Mouse (Mus musculus): Measurements from ENCODE around the gene Adra1b.

Gene Adra1b

DNA sequence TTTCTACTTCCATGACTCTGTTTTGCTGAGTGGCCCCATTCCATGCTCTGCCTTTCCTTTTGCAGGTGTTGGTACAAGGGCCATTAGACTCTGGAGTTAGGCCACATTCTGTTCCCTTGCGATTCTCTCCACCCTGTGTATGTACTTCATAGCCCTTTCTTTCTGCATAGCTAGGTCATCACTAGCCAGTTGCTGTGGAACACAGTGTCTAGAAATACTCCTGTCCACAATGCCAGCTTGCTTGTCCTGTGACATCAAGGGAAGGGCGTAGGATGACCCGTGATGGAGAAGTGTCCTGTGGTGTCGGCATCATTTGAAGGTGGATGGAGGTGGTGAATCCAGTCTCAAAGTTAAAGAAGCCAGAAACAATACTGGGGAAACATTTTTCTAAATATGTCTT, 74.2 kb downstream of the Adra1b start:
- in situ Hi-C loops (cut with MboI; ENCODE audit: unreplicated experiment in 2 of 2): no loop called here

DNA sequence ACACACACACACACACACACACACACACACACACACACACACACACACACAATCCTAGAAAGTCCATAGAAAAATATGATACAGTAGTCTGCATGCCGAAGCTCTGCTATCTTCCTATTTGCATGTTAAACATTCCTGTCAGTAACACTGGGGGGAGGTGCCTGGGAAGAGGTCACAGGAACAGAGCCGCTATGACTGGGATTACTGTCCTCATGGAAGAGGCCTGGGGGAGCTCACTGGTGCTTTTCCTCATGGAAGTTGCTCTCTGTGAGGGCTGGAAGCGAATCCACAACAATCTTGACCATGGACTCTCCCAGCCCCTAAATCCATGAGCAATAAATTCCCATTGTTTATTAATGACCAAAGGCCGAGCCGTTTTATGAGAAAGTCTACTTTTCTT, 77.7 kb downstream of the Adra1b start:
- in situ Hi-C loops (cut with MboI; ENCODE audit: unreplicated experiment in 2 of 2): no loop called here

DNA sequence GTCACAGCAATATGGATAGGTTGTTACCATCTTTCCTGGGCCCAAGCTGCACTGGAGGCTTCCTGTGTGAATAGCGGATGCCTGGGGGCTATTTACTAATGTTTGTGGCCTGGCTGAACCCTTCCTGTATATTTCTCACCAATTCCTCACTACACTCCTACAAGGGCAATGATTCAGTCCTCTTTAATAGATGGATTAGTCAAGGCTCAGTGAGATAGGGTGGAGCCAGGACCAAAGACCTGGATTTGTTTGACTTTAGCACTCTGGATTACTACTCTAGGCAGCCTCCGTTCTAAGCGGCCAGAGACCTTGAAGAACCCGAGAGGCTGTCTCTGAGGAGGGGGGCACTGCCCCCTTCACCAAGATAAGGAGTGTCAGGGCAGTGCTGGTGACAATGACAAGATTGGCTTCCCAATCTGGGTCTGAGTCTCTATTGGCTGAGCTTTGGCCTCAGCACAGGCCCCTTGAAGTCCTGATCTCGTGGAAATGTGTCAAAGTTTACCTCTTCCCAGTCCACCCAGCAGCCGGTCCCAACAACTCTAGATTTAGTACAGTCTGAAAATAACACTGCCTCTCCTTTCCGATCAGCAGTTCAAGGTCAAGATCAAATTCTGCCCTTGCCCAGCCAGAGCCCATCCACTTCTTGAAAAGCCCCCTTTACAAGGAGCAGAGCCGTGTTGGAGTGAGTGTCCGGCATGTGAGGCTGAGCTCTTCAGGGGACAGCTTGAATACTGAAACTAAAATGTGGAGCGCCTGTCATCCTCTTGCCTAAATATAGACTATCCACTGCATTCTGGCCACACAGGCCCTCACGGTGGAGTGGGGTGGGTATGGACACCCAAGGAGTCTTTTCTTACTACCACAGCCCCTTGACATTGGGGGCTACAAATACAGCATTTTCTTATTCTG, 80.2 kb downstream of the Adra1b start:
- in situ Hi-C loops (cut with MboI; ENCODE audit: unreplicated experiment in 2 of 2): no loop called here

DNA sequence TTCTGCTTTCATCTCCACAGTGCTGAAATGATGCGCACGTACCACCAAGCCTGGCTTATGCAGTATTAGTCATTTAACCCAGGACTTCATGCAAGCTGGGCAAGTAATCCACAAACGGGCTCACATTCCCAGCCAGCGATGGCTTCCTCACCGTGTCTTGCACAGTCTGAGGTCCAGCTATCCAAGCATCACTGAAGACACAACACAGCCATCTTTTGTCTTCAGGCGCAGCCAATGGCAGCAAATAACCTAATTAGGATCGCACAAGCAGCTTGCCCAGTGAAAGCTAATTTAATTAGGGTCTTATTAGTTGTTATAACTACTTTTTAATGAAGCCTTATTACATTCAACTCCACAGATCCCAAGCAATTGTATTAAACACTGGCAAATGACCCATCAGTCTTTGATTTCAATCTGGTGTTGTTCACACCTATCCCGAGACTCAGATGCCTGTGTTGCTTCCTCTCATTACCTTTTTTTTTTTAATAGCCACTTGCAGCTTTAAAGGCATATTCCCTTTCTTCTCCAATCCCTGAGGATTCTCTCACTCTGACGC, 83.6 kb downstream of the Adra1b start:
- in situ Hi-C loops (cut with MboI; ENCODE audit: unreplicated experiment in 2 of 2): no loop called here

DNA sequence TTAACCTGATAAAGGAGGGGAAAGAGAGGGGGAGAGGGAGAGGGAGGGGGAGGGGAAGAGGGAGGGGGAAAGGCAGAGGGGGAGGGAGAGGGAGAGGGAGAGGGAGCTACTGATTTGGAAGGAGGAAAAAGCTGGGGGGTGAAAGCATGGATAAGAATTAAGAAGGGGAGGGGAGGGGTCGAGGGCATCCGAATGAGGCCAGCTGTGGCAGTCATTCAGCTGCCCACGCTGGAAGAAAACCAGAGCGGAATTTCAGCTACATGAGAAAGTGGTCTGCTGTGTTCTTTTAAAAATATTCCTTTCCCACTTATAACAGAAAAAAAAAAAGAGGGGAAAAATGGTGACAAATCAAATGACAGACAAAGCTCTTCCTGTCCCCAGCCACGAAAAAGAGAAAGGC, 88.5 kb downstream of the Adra1b start:
- in situ Hi-C loops (cut with MboI; ENCODE audit: unreplicated experiment in 2 of 2): no loop called here

DNA sequence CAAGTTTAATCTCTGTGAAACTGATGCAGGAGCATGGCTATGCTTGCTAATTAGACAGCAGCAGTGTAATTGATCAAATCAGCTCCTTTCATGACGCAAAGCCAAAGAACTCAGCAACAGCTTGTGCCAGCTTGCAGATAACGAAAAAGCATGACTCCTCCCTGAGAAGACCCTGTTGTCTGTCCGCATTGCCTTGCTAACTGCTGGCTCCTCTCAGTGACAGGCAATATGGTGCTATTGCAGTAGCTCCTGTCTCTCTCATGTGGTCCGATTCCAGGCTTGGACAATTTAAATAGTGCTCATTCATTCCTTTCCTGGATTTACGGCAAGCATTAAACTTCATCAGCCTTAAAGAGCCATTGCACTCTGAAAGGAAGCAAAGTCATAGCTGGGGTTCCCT, 93.3 kb downstream of the Adra1b start:
- in situ Hi-C loops (cut with MboI; ENCODE audit: unreplicated experiment in 2 of 2): no loop called here

DNA sequence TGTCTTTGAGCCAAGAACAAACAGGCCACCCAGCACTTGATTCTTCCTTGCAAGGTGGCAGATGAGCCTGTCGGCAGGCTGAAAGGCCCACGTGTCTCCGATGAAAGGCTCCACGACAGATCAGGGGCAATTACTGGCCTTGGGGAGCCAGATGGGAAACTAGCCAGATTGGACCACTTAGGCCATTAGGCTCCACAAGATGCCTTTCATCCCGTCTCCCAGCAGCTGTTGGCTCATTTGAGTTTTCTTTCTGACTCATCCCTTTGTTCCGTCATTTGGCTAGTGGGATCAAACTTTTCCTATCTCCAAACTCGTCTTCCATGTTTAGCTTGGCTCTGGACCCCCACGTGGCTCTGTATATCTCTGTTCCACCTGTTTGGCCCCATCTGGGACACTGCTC, 105.0 kb downstream of the Adra1b start:
- in situ Hi-C loops (cut with MboI; ENCODE audit: unreplicated experiment in 2 of 2): no loop called here

DNA sequence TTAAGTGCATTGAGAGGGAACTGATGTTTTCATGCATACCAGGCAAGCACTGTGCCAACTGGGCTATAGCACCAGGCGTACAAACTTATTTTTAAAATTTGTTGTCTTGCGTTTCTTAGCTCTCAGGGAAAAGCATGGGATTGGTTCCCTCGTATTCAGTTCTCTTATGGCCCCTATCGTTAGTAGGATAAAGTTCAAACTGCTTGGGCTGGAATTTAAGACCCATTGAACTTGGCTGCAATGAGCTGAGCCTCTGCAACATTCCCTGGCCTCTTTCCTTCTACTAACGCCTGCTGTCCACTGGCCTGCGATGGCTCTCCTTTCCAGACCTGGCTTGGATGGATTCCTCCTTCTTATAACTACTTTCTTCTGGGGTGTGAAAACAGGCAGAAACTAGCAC, 110.6 kb downstream of the Adra1b start:
- in situ Hi-C loops (cut with MboI; ENCODE audit: unreplicated experiment in 2 of 2): no loop called here

DNA sequence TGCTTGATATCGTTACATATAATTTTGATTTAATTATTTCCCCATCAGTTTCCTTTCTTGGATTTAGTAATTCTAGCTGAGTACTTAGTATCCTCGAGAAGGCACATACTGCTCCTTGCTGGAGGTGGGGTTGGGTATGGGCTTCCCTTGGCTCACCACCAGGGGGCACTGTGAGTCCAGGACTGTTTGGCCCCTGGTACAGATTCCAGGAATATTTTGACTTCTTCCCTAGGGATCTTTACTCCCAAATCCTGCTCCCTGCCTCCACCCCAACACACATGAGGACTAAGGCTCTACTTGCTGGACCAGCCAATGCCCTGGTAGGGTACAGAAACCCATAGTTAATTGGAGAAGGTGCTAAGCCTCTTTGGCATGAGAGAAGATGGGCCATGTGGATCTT, 117.2 kb downstream of the Adra1b start:
- in situ Hi-C loops (cut with MboI; ENCODE audit: unreplicated experiment in 2 of 2): no loop called here

DNA sequence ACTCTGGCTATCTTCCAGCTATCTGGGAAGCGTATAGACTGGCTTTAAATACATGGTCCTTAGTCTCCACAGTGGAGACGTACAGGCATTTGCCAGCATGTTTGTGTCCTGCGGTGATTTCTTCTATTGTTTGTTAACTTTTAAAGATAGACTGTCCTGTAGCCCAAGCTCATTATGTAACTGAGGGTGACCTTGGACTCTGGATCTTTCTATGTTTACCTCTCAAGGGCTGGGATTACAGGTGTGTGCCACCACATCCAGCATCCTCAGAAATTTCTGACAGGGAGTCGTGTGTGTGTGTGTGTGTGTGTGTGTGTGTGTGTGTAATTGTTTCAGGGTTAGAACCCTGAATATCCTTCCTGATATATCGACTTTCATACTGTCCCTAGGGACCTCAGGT, 117.9 kb downstream of the Adra1b start:
- in situ Hi-C loops (cut with MboI; ENCODE audit: unreplicated experiment in 2 of 2): no loop called here

DNA sequence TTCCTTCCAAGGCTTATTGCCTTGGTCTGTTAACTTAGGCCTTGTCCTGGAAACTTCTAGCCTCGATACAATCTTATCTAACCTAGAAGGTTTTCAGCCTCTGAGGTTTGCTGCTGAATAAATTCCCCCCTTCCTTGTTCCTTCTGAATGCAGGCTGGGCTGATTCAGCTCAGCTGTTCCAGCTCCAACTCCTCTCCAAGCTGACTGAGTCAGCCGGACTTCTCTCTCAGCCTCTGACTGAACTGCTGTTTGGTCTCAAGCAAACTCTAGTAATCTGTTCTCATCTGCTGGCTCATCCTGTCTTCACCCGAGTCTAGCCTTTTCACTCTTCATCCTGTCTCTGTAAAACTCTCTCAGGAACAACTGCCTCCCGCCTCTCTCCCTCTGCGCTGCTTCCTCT, 121.5 kb downstream of the Adra1b start:
- in situ Hi-C loops (cut with MboI; ENCODE audit: unreplicated experiment in 2 of 2): no loop called here

DNA sequence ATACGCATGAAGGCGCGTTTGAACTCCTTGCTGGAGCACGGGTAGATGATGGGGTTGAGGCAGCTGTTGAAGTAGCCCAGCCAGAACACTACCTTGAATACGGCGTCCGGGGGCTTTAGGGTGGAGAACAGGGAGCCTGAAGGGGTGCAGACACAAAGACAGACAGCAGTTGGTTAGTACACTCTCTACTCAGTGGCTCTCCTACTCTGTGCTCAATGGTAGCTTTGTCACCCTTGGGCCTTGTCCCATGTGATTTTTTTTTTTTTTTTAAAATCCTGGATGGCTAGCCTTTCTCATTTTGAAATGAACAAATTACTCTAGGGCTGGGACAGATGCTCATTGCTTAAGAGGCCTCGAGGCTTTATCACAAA, 124.7 kb downstream of the Adra1b start:
- in situ Hi-C loops (cut with MboI; ENCODE audit: unreplicated experiment in 2 of 2): no loop called here

DNA sequence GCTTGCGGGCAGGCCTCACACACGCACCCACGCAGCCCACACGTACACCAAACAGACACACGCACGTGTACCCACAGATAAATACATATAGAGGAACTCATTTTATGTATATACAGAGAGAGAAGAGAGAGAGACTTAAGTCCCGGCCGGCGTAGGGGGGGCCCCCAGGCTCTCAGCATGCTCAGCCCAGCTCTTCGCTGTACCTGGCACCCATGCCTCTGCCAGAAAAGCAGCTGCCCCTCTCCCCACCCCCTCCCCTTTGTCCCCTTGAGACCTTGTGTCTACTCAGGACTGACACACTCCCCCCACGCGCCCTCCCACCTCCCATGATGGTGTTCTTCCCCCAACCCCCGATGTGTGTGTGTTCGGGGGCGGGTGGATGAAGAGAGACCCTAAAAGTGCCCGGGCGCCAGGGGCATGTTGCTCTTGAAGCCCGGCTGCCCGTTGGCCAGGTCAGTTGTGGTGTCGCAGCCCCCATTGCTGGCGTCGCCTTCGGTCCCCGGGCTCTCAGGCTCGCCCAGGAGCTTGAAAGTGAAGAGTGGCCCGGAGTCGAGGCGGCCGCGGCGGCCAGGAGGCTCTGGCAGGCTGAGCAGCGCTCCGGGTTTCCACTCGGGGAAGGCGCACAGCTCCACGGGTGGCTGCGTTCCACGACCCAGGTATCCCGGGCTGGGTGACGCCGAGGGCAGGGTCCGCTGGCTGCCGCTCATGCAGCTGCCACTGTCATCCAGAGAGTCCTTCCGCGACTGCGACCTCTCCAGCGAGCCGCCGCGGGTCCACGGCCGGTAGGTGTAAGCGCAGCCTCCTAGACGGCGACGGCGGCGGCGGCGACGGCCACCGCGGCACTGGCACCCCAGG, 125.3 kb downstream of the Adra1b start:
- in situ Hi-C loops (cut with MboI; ENCODE audit: unreplicated experiment in 2 of 2): no loop called here

DNA sequence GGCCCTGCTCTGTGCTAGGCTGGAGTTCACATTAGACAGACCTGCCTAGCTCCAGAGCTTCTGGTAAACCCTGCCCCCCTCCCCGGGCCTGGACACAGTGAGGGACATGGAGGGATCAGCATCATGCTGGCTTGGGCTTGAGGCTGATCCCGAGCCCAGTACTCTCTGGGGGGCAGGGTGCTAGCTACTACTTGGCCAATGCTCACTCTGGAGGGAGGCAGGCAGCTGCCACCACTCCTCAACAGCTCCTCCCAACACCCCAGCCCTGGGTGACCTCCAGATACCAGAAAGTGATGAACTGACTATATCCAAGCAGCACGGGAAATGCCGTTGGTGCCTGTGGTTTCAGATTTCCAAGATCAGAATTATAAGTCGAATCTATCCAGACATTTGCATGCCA, 127.3 kb downstream of the Adra1b start:
- in situ Hi-C loops (cut with MboI; ENCODE audit: unreplicated experiment in 2 of 2): loop anchor here (5.0 to 25.0 kb wide), 6 partner anchors 286 to 1789 kb away; no protein-coding TSS in a partner anchor

DNA sequence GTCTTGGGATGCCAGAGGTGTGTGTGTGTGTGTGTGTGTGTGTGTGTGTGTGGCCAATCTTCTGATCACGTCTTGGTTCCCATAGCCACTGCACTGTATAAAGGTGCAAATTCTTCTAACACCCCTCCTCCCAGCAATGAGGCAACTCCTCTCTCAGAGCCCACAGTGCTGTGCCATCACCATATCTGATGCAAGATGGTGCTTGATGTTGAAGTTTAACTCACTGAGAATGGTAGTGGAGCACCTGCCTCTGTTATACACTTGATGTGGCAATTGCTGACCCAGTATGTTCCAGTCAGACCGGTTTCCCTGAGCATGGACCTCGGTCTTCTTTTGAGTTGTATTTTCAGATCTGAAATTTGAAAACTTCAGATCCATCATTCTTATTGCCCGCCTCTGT, 130.9 kb downstream of the Adra1b start:
- in situ Hi-C loops (cut with MboI; ENCODE audit: unreplicated experiment in 2 of 2): loop anchor here (5.0 to 25.0 kb wide), 6 partner anchors 283 to 1792 kb away; no protein-coding TSS in a partner anchor

DNA sequence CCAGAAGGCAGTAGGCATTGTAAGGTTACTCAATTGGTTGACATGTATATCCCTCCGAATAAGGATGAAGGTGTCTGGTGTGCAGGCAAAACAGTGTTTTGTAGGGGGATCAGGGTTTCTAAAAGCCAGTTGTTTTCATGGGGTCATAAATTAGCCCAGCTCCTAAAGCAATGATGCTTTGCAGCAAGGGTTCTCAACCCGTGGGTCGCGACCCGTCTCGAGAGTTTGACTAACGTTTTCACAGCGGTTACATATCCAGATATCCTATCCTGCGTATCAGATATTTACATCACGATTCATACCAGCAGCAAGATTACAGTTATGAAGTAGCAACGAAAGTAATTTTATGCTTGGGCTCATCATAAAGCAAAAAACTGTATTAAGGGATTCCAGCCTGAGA, 133.3 kb downstream of the Adra1b start:
- in situ Hi-C loops (cut with MboI; ENCODE audit: unreplicated experiment in 2 of 2): loop anchor here (5.0 to 25.0 kb wide), 5 partner anchors 280 to 1795 kb away; no protein-coding TSS in a partner anchor

DNA sequence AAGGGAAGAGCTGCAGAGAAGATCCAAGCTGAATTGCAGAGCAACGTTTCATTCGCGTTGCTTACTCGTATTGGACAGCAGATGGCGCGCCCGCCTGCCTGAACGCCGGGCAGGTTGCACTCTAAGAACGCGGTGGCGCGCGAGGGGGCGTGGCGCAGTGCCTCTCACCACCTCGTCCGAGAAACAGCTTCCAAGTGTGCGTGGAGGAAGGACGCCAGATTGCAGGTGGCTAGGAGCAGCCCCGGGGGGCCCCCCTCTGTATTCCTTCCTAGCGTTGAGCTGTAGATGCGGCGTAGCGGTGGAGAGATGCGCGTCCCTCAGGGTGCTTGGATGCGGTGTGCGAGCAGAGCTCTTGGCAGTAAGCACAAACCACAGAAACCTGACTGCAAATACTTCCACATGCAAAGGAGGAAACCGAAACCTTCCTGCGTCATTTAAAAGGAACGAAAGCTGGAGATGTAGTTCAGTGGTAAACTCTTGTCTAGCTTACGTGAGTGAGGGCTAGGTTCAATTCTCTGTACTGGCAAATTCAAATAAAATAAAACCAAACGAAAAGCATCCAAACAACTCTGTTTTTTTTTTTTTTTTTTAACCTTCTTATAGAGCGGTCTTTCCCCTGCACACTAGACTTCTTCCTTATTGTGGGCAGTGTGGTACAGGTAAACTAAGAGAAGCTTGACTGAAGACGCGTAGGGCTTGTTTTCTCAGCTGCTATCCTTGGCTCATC, 133.9 kb downstream of the Adra1b start:
- in situ Hi-C loops (cut with MboI; ENCODE audit: unreplicated experiment in 2 of 2): loop anchor here (5.0 to 25.0 kb wide), 5 partner anchors 280 to 1795 kb away; no protein-coding TSS in a partner anchor

DNA sequence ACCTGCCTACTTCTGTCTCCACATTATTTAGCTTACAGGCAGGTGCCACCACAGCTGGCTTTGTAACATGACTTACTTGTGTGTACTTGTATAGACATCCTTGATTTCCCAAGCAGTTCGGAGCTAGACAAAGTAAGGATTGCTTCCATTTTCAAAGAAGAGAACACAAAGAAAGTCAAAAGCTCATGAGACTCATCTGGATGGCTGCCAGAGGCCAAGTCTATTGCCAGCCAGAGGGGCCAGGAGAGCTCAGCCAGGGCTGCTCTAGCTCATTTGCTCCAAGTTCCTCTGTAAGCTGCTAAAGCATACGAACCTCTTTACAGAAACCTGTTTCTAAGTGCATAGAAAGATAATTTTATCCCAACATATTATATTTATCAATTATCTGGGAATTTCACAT, 142.6 kb downstream of the Adra1b start:
- in situ Hi-C loops (cut with MboI; ENCODE audit: unreplicated experiment in 2 of 2): loop anchor here in 1 of 2 experiments (25.0 kb wide), 3 partner anchors 271 to 1804 kb away; no protein-coding TSS in a partner anchor

DNA sequence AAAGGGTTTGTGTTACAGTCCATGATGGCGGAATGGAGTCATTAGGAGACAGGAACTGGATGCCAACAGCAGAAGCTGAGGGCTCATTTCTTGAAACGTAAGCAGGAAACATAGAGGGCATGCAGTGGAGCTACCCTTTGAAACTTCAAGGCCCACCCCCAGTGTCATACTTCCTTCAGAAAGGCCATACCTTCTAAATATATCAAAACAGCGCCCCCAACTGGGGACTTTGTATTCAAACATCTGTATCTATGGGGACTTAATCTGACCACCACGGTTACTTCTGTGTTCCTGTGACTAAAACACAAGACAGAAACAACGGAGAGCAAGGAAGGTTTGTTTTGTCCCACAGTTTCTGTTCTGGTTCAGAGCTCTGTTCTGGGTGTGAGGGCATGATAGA, 145.6 kb downstream of the Adra1b start:
- in situ Hi-C loops (cut with MboI; ENCODE audit: unreplicated experiment in 2 of 2): loop anchor here in 1 of 2 experiments (25.0 kb wide), 3 partner anchors 268 to 1807 kb away; no protein-coding TSS in a partner anchor

DNA sequence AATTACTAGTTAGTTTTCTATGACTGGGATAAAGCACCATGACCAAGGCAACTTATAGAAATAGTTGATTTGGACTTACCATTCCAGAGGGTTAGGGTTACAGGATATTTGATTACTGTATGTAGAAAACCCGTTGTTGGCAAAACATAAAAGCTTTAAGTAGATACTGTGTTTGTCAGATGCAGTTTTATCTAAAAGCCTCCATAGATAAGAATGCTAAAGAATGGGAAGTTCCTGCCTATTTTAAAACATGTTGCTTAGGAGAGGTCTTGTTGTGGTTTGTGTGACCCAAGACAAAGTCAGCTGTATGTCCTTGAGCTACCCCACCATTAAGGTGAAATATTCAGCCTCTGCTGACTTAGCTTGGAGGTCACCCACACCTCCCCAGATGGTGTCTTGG, 146.4 kb downstream of the Adra1b start:
- in situ Hi-C loops (cut with MboI; ENCODE audit: unreplicated experiment in 2 of 2): loop anchor here (5.0 to 25.0 kb wide), 4 partner anchors 262 to 1808 kb away; no protein-coding TSS in a partner anchor
